Mouse (Mus musculus) gastrocnemius, postnatal 25 days (tissue): ENCODE data around the gene Ggt5. TPM values are rescaled to one million over a fixed set of nuclear protein-coding genes. Genes with fewer than 3 reads are reported as not detected.

Source experiments
- DNase-seq: peaks from one replicate; pipeline ENCODE4 v3.0.0; 2022
- total RNA-seq, 2 experiments: library from RNA; stranded (reverse); gene quantifications; 1 replicate in 1 of 2; 2 replicates in 1 of 2; pipeline ENCODE4 v1.2.3; 2021

Gene Ggt5
- total RNA-seq, 2 experiments from 2014 or later, result 4.9 to 5.3 TPM

- DNase-seq, result no peak
These were observed 64.9 kb downstream of the Ggt5 start for GRCm38 (mm10) chr10:75654053-75654452.

- no peak for DNase-seq
These were observed 68.0 kb downstream of the Ggt5 start for GRCm38 (mm10) chr10:75657165-75657564.

- DNase-seq, result no peak
These were observed 68.6 kb downstream of the Ggt5 start for GRCm38 (mm10) chr10:75657772-75658171.

- DNase-seq, result no peak
These were observed 72.2 kb downstream of the Ggt5 start for GRCm38 (mm10) chr10:75661381-75661780.

- no peak for DNase-seq
These were observed 72.7 kb downstream of the Ggt5 start for GRCm38 (mm10) chr10:75661876-75662275.

- no peak for DNase-seq
These were observed 73.4 kb downstream of the Ggt5 start for GRCm38 (mm10) chr10:75662575-75662974.

GRCm38 (mm10) chr10:75664673-75665270, 75.6 kb downstream of the Ggt5 start:
- DNase-seq, result no peak

GRCm38 (mm10) chr10:75666451-75667030, 77.4 kb downstream of the Ggt5 start:
- no peak for DNase-seq

Other genes starting within 250 kb of the Ggt5 start
- gene Upb1, start 188.2 kb upstream of the Ggt5 start, total RNA-seq, result not detected
- gene Snrpd3, start 71.8 kb upstream of the Ggt5 start, total RNA-seq, result 10 to 100 TPM; 67.4 to 70.3 TPM
- 10 to 100 TPM; 50.4 to 52.1 TPM for gene Gucd1, start 71.4 kb upstream of the Ggt5 start, total RNA-seq
- under 1 TPM; 0.26 to 0.38 TPM for gene Lrrc75b, start 29.0 kb upstream of the Ggt5 start, total RNA-seq
- under 1 TPM in 1 of 2 experiments, not detected in 1; 0.64 TPM for gene Ggt1, start 27.7 kb upstream of the Ggt5 start, total RNA-seq
- 1 to 10 TPM; 1.3 to 1.8 TPM for gene Susd2, start 54.7 kb downstream of the Ggt5 start, total RNA-seq
- 1 to 10 TPM; 8.3 to 8.8 TPM for gene Cabin1, start 175.0 kb downstream of the Ggt5 start, total RNA-seq
- 10 to 100 TPM; 38.0 to 44.6 TPM for gene Ddt, start 184.1 kb downstream of the Ggt5 start, total RNA-seq
- gene Gm20441, start 191.6 kb downstream of the Ggt5 start, total RNA-seq, result not detected
- 1 to 10 TPM; 4.0 to 4.7 TPM for gene Gstt3, start 192.1 kb downstream of the Ggt5 start, total RNA-seq
- gene Gstt1, start 209.2 kb downstream of the Ggt5 start, total RNA-seq, result 1 to 10 TPM; 5.5 to 6.2 TPM
- not detected for gene Gstt4, start 233.2 kb downstream of the Ggt5 start, total RNA-seq
- 1 to 10 TPM; 3.5 to 6.1 TPM for gene Gstt2, start 248.1 kb downstream of the Ggt5 start, total RNA-seq